Mouse (Mus musculus): ENCODE data around the gene Smarcc2.

GRCm38 (mm10) chr10:128496509-128497077 lies 37.5 kb downstream of the Smarcc2 start:
- no peak for TF ChIP-seq CTCF (IDR thresholded peaks at IDR 0.05; ENCODE audit: control insufficient read depth, insufficient read depth, low read length)
- no peak for TF ChIP-seq POLR2A (IDR thresholded peaks at IDR 0.05; ENCODE audit: borderline replicate concordance, control insufficient read depth, low read depth, low read length)

Data from bone marrow, adult 2 months (tissue).